Mouse (Mus musculus): ENCODE data around the gene Cdh5. TPM values are rescaled to one million over a fixed set of nuclear protein-coding genes. Genes with fewer than 3 reads are reported as not detected.
A peak's percentile ranks its signal among the peaks of the same experiment; 100 is the strongest.
"Not testable (repeated sequence)": the region's sequence is repeated elsewhere in the genome, so short reads cannot be mapped to it uniquely, and the experiment has no call there.

Cdh5 gene
- 10 to 100 TPM; 33.7 to 40.2 TPM for total RNA-seq (2021)
- long read RNA-seq, experiment 1, transcript Cdh5-201 (12 exons, 3,995 nt) = major isoform, 8 of 12 reads
- long read RNA-seq, experiment 1, partial matches to known transcripts = 3 of 12 reads
- long read RNA-seq, experiment 1, other reads (novel, unspliced or antisense) = 1 of 12 reads
- long read RNA-seq, experiment 2, partial matches to known transcripts = 2 of 9 reads
- long read RNA-seq, experiment 2, other reads (novel, unspliced or antisense) = 3 of 9 reads

DNA sequence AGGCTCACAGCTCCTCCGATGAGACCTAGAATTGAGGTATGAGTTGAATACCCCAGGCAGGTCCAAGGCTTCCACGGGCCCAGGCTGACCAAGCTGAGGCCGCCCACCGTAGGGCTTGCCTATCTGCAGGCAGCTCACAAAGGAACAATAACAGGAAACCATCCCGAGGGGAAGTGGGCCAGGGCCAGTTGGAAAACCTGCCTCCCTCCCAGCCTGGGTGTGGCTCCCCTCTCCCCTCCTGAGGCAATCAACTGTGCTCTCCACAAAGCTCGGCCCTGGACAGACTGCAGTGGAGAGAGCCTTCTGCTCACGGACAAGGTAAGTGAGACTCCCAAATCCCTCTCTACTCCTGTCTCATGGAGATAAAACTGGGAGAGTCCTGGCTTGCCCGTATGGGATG is at the start of gene Cdh5:
Gene Cdh5, plus strand, starts transcription at position 211 of the 400 bp plus-strand sequence.
- DNase-seq (ENCODE audit: low spot score) = peak; percentile 26

- DNase-seq (ENCODE audit: low spot score) = no peak
These were observed 41.5 kb upstream of the Cdh5 start for GRCm38 (mm10) chr8:104059922-104060321.

DNA sequence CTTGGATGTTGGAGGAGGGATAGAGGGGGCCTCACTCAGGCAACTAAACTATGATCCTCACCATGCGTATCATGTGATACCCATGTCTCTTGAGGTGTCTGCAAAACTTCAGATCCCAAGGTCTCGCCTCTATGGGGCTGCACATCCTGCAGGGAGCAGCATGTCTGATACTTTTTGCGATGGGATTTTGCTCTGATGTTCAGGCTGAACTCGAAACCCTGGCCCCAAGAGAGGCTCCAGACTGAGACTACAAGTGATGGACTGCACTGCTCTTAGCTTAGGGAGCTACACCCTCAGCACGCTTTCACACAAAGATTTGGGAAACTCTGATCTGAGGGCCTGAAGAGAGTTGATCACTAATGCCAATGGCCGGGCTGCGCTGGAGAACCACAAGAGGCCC is 41.0 kb upstream of the Cdh5 start:
- DNase-seq (ENCODE audit: low spot score) = no peak

DNA sequence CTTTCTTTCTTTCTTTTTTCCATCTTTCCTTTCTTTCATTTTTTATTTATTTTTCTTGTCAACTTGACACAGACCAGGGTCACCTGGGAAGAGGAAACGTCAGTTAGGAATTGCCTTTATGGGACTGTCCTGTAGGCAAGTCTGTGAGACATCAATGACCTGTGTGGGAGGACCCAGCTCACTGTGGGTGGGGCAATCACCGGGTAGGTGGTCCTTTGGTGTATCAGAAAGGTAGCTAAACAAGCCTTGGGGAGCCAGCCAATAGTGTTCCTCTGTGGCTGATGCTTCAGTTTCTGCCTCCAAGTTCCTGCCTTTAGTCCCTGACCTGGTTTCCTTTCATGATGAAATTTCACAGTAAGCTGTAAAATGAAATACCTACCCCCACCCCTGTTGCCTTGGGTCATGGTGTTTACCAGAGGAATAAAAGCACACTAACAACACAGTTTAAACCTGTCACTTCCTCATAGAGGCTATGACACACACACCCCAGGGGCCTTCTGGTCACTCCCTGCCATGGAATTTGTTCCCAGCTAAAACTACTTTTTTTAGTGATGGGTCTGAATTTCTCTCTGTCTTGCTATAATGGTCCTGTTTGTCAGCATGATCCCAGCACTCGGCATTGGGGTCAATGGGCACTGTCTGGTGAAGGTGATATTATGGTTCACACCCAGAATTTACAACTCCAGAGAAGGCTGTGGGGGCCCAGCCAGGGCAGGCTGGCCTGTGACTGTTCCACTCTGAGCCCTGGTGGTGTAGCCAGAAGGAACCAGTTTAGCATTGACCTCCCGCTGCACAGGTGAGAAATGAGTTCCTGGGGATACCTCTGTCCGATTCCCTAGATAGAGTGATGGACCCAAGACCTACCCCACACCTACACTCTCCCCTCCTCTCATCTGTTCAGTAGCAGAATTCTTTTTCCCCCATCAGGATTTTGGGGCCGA is 40.1 kb upstream of the Cdh5 start:
- no peak for DNase-seq (ENCODE audit: low spot score)

DNA sequence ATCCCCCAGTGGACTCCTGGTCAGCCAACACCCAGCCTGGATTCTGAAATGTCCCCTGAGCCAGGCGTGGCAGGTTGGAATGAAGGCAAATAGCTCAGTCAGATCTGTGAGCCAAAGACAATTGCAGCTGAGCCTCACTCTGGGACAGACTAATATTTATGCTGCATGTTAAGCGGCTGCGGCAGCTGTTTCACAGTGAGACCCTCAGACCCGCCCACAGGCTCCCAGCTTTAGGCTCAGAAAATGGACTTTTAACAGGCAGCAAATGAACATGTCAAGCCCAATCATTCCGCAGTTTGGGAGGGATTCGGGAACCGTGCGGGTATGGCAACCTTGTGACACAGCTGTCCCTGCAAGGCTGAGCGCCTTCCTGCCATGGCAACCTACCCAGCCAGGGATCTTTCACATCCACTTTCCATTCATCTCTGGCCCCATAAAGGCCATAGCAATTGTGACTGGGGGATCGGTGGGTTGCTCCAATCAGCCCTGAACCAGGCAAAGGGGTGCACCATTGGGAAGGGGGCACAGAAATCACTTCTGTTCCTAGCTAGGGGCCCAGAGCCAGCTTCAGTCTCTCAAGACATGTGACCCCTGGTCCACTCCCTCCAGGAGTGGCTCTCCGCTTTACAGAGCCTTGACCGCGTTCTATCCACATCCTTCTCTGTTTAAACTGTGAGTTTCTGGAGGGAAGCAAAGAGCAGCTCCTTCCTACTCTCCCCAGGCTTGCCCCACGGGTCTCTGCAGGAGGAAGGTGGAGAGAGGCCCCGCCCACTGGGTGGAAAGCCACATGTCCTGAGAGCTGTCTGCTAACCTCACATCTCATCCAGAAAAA is 39.2 kb upstream of the Cdh5 start:
- peak; percentile 18 for DNase-seq (ENCODE audit: low spot score)

- no peak for DNase-seq (ENCODE audit: low spot score)
These were observed 36.2 kb upstream of the Cdh5 start for GRCm38 (mm10) chr8:104065223-104065622.

GRCm38 (mm10) chr8:104065906-104066518 is 35.4 kb upstream of the Cdh5 start:
- DNase-seq (ENCODE audit: low spot score) = no peak

DNA sequence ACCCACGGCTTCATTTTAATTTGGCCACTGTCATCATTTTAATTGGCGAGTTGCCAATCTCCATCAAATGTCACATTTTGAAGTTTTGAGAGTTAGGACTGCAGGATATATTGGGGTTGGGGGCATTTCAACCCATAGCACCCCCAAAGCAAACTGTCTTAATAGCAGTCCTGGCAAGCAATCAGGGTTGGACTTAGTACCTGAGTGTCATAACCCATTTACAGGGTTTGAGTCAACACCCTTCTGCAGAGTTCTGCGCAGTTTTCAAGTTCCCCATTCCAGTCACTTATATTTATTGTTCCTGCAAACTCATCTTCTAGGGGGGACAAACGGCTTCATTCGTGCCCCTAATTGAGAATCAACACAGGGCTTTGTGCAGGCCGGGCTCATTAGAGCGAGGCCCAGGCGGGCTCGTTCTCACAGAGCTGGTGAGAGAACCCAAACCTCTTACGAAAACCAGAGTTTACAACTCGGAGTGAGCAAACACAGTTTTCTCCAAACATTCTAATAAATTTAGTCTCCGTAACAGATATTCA is 34.0 kb upstream of the Cdh5 start:
- no peak for DNase-seq (ENCODE audit: low spot score)

DNA sequence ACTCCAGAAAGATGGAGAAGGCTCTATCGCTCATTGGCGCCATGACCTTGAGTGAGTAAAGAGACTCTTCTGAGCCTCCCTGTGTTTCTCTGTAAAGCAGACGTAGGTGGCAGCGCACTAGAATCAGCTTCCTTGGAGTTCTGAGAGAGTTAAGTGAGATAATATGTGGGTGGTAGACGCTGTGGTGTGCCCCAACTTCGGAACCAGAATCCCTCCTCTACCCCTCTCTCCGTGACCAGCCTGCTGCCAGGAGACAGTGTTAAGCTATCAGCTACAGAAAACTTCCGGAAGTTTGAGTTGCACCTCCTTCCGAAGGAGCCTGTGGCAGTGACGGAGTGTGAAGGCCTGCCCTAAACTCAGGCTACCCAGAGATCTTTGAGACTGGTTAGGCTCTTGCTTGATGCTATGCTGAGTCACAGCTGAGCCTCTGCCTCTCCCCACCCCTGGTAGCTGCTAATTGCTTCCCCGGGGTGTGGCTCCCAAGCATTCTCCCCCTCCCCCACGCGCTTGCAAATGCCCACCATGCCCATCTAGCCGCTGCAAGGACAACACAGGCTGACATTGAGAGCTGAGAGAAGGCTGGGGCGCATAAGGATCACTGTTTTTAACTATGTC is 32.9 kb upstream of the Cdh5 start:
- no peak for DNase-seq (ENCODE audit: low spot score)

GRCm38 (mm10) chr8:104070201-104070865 is 31.1 kb upstream of the Cdh5 start:
- DNase-seq (ENCODE audit: low spot score) = not testable (repeated sequence)

DNA sequence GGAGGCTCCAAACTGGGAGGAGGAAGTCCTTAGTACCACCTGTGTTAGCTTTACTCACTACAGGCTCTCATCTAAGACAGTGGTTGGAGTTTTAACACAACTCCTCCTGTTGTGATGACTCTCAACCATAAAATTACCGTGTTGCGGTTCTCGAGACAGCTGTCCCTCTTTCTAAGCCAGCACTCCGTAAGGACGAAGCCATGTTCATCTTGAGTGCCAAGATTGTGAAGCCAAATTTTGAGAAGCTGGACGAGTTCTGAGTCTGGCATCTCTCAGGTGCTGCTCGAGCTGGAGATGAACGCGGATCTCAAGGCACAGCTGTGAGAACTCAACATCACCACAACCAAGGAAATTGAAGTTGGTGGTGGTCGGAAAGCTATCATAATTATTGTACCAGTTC is 30.5 kb upstream of the Cdh5 start:
- no peak for DNase-seq (ENCODE audit: low spot score)

DNA sequence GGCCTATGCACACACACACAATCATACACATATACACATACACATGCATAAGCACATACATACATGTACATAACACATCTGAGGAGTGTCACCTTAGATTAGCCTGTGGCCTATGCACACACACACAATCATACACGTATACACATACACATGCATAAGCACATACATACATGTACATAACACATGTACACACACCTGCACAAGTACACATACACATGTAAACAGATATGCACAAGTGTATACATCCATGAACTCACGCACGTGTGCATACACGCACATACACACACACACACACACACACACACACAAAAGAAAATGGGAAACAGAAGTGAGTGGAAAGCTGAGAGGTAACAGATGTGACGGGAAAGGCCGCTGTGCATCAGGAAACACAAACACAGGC is 26.3 kb upstream of the Cdh5 start:
- no peak for DNase-seq (ENCODE audit: low spot score)

DNA sequence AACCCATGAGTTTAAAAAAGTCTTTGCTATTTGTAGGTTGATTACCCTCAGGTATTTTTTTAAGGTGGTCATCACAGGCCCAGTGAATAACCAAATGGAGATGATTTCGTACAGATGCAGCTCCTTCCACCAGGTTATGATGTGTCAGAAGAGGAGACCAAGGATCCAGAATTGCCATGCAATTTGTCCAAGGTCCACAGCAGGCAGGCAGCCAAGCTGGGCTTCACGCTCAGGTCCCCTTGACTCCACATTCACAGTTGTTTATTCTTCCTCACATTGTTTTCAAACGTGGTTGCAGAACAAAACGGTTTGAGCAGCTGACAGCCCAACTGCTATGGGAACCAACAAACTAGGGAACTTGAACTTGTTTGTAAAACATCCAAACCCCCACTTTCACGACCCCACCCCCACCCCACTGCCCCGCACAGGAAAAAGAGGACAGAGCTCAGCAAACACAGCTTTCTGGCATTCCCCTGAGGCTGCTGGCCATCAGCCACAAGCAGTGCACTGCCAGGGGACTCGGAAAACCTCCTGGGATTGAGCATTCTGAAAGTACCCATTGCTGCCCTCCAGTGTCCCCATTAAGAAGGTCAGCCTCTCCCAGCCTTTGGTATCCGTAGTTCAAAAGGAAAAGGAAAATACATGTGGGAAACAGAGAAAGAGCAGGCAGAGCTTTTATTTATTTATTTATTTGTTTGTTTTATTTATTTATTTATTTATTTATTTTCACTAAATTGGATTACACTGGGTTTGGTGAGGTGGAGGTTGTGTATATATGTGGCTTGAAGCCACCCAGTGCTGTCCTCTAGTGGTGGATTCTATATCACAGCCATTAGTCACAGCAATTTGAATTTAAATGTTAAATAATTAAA is 24.6 kb upstream of the Cdh5 start:
- no peak for DNase-seq (ENCODE audit: low spot score)

DNA sequence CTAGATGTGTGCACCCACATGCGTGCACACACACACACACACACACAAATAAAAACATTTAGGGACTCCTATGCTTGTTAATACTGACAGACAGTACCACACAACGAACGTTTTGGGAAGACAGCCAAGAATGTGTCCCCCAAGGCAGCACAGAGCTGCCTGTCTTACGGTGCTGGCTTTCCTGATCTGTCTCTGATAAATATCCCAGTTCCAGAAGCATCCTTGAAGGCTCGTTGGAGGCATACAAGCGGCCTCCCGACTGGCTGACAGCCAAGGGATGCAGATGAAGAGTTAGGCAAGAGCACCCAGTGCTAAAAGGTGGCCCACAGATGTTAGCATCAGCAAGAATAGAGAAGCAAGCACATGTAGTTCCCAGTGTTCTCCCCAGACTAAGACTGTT is 23.3 kb upstream of the Cdh5 start:
- DNase-seq (ENCODE audit: low spot score) = no peak

- no peak for DNase-seq (ENCODE audit: low spot score)
These were observed 16.1 kb upstream of the Cdh5 start for GRCm38 (mm10) chr8:104085281-104085680.

DNA sequence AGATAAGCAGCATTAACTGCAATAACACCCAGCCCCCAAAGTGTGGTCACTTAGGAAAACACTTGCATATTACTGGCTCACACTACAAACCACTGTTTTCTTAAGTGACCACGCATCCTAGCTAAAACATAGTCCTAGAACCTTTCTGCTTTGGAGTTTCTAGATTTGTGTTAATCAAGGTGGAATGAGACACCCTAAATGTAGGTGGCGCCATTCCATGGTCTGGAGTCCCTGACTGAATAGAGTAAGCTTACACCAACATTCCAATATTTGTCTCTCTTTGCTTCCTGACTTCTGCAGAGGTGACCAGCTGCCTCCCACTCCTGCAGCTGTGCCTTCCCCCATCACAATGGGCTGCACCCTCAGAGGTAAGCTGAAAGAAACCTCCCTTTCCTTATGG is 14.8 kb upstream of the Cdh5 start:
- DNase-seq (ENCODE audit: low spot score) = no peak

DNA sequence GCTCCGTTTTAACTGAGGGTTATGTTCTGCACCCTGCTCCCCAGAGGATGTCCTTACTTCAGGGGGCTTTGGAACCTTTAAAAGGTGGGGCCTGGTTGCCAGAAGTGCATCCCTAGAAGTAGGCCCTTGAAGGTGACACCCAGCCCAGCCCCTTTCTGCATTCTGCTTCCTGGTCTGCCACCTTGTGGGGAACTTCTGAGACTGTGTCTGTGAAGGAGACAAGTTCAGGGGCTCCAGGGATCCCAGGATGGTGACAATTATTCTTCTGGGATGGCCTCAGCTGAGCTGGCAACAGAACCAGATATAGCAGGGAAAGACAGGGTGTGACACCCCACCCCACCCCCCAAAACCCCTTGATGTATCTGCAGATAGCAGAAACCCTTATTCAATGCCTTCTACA is 14.3 kb upstream of the Cdh5 start:
- DNase-seq (ENCODE audit: low spot score) = no peak

GRCm38 (mm10) chr8:104087878-104088277 is 13.5 kb upstream of the Cdh5 start:
- DNase-seq (ENCODE audit: low spot score) = not testable (repeated sequence)

DNA sequence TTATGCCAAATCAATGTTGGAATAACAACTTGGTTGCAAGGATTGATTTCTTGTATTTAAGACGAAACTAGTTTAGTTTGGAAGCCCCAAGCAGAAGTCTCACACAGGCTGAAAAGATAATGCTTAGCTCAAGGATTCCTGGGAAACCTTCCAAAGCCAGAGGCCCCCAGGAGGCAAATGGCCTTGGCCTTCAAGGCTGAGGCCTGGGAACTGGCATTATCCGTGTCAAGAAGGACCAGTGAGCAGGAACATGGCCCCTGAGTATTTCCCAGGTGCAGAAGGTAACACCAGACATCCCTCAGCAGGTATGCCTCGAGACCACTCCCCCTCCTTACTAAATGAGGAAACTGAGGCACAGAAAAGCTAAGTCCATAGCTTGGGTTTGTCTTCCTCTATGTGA is 12.5 kb upstream of the Cdh5 start:
- DNase-seq (ENCODE audit: low spot score) = no peak

Measured in gastrocnemius, adult 18-20 months (tissue).